Mouse (Mus musculus) liver, embryonic 13.5 days (tissue): ENCODE measurements around the gene Nop9. TPM values are rescaled to one million over a fixed set of nuclear protein-coding genes. Genes with fewer than 3 reads are reported as not detected.
"Not testable (repeated sequence)": the region's sequence is repeated elsewhere in the genome, so short reads cannot be mapped to it uniquely, and the experiment has no call there.

Experiments
- ATAC-seq: fragments of 200-750 bp; cut with Nextera tagmentation; 2 replicates; pipeline ENCODE4 v1.8.0; 2017; ENCODE audit warnings: low read depth, mild to moderate bottlenecking, moderate number of reproducible peaks, moderate library complexity
- DNase-seq: peaks from one replicate; pipeline ENCODE4 v3.0.0; 2022
- H3K27ac ChIP-seq: fragments of 300-500 bp; sonication (generic); 2 replicates; pipeline ENCODE4 v1.5.1; 2015; ENCODE audit warnings: moderate library complexity, mild to moderate bottlenecking, inconsistent platforms
- H3K27me3 ChIP-seq: fragments of 300-500 bp; sonication (generic); 2 replicates; pipeline ENCODE4 v1.6.1; 2015; ENCODE audit warnings: mild to moderate bottlenecking, inconsistent platforms
- H3K36me3 ChIP-seq: fragments of 300-500 bp; sonication (generic); 2 replicates; pipeline ENCODE4 v1.6.1; 2015; ENCODE audit warnings: mild to moderate bottlenecking, inconsistent platforms
- H3K4me1 ChIP-seq: fragments of 300-500 bp; sonication (generic); replicated peaks from 2 replicates; pipeline ENCODE4 v1.6.1; 2015; ENCODE audit warnings: inconsistent platforms
- H3K4me2 ChIP-seq: fragments of 300-500 bp; sonication (generic); 2 replicates; pipeline ENCODE4 v1.6.1; 2015; ENCODE audit warnings: inconsistent platforms, mild to moderate bottlenecking, moderate library complexity
- H3K4me3 ChIP-seq: fragments of 300-500 bp; sonication (generic); replicated peaks from 2 replicates; pipeline ENCODE4 v1.5.1; 2015; ENCODE audit warnings: mild to moderate bottlenecking, inconsistent platforms
- H3K9ac ChIP-seq: fragments of 300-500 bp; sonication (generic); 2 replicates; pipeline ENCODE4 v1.6.1; 2015; ENCODE audit warnings: mild to moderate bottlenecking, inconsistent platforms
- H3K9me3 ChIP-seq: fragments of 300-500 bp; sonication (generic); replicated peaks from 2 replicates; pipeline ENCODE4 v1.6.1; 2016; ENCODE audit warnings: inconsistent platforms
- WGBS: fragments of 180-500 bp; shearing (Covaris S2); methylation state at CpG from one replicate; pipeline ENCODE4 v1.1.7; 2015; ENCODE audit not compliant: insufficient replicate concordance; 5-methylcytosine and 5-hydroxymethylcytosine counted together
- polyA plus RNA-seq: library from polyadenylated mRNA; unstranded; fragments of >200 nt; fragmentation: Nextera tagmentation; extraction: Ambion mirVana; gene quantifications from 2 replicates; pipeline ENCODE4 v1.2.1, GENCODE M21; 2015

Nop9 gene
- polyA plus RNA-seq, 1 experiment from 2014 or later, result 42.8 TPM

DNA sequence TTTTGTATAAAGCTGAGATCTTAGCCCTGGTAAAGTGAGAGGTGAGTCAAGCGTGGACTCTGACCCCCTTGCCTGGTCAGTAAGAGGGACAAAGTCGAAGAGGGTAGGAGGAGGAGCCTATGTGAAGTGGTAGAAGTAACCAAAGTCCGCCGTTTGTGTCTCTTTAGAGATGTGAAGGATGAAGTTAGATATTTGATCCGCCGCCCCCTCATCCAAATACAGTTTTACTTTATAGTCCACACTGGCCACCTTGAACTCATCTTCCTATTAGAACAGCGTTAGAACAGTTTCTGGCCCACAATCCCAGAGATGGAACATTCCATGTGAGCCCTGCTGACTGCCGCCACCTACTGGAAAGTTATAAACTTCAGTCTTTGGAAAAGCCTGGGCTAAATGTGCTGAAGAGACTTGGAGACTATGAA is 12.9 kb downstream of the Nop9 start, which contains the start of gene Cideb:
Cideb (minus strand) TSS at position 96 of the 422 bp plus-strand sequence.
- Histone ChIP-seq H3K27me3 (peaks cover 30% of the 10 kb centered on the region), H3K27ac (peak within 1 kb of the TSS; percentile 69), H3K36me3 (peaks cover 35% of the 10 kb centered on the region), H3K4me3 (peak within 1 kb of the TSS; percentile 32), H3K4me1 (peaks cover 43% of the 10 kb centered on the region), H3K4me2 (peak within 1 kb of the TSS; percentile 43), H3K9ac (peak within 1 kb of the TSS; percentile 5; the same call in 1 of the 2 replicates), H3K9me3 (no peaks in the 10 kb centered on the region)
- DNase-seq, result no peak
- WGBS, result 12% methylated on average over 8 of the region's 8 CpGs
- ATAC-seq, result peak; percentile 34

GRCm38 (mm10) chr14:55760156-55760555 is 14.7 kb downstream of the Nop9 start:
- Histone ChIP-seq H3K27me3 (peaks cover 46% of the 10 kb centered on the region), H3K36me3 (peaks cover 18% of the 10 kb centered on the region), H3K4me2 (peak overlapping the region; percentile 29), H3K4me1 (peaks cover 52% of the 10 kb centered on the region)
- H3K9me3 ChIP-seq, H3K27ac ChIP-seq, H3K4me3 ChIP-seq, H3K9ac ChIP-seq: not testable (repeated sequence)
- ATAC-seq (0 out of 2 replicates have a peak, but pooled peaks have one; percentile 18), DNase-seq (peak; percentile 66)
- WGBS, result under 1% methylated on average over 6 of the region's 6 CpGs

DNA sequence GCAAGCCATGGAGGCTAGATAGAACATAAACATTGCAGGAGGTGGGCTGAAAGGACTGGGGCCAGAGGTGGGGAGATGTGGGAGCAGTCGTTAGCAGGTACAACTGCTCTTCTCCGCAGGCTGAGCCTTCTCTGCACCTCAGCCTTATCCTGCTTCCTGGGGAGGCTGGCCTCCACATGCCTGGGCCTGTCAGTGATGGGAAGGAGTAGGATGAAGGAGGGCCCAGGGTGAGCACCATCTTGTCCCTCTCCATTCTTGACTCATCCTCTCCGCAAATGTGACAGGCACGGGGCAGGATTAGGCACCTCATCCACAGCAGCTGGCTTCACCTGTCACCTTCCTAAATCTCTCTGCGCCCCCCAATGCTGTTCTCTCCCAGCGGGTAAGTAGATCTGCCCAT is 15.7 kb downstream of the Nop9 start, which contains the start of gene Ltb4r2:
Ltb4r2 (plus strand) TSS at position 266 of the 400 bp plus-strand sequence.
- peak within 1 kb of the TSS; percentile 58 for H3K4me3 ChIP-seq
- 74% methylated on average over 6 of the region's 6 CpGs for WGBS
- H3K27ac ChIP-seq, result no peak within 1 kb of the TSS
- H3K27me3 ChIP-seq, result peaks cover 52% of the 10 kb centered on the region
- ATAC-seq (no peak), DNase-seq (no peak)
- no peaks in the 10 kb centered on the region for H3K9me3 ChIP-seq
- peak within 1 kb of the TSS; percentile 71 for H3K9ac ChIP-seq
- peaks cover 7% of the 10 kb centered on the region for H3K36me3 ChIP-seq
- peak within 1 kb of the TSS; percentile 79 for H3K4me2 ChIP-seq
- H3K4me1 ChIP-seq, result peaks cover 62% of the 10 kb centered on the region

- Histone ChIP-seq H3K27ac (no peak overlapping the region; the same call in 1 of the 2 replicates), H3K9me3 (no peaks in the 10 kb centered on the region), H3K4me3 (peak overlapping the region; percentile 58), H3K9ac (peak overlapping the region; percentile 71), H3K4me1 (peaks cover 61% of the 10 kb centered on the region), H3K27me3 (peaks cover 60% of the 10 kb centered on the region), H3K36me3 (no peaks in the 10 kb centered on the region), H3K4me2 (peak overlapping the region; percentile 79)
- WGBS, result 3% methylated on average over 77 of the region's 77 CpGs
- ATAC-seq, result peak; percentile 18
- DNase-seq, result no peak
Observed at GRCm38 (mm10) chr14:55762001-55762821, 16.7 kb downstream of the Nop9 start.

- Histone ChIP-seq H3K27me3 (peaks cover 69% of the 10 kb centered on the region), H3K9ac (no peak overlapping the region), H3K36me3 (no peaks in the 10 kb centered on the region), H3K4me2 (peak overlapping the region; percentile 79), H3K4me1 (peaks cover 62% of the 10 kb centered on the region), H3K4me3 (peak overlapping the region; percentile 58; the same call in 1 of the 2 replicates), H3K27ac (0 out of 2 replicates have a peak overlapping the region, but pooled peaks have one; percentile 1), H3K9me3 (no peaks in the 10 kb centered on the region)
- no peak for DNase-seq
- 33% methylated on average over 7 of the region's 7 CpGs for WGBS
- ATAC-seq, result no peak
Observed at GRCm38 (mm10) chr14:55763166-55763565, 17.7 kb downstream of the Nop9 start.

DNA sequence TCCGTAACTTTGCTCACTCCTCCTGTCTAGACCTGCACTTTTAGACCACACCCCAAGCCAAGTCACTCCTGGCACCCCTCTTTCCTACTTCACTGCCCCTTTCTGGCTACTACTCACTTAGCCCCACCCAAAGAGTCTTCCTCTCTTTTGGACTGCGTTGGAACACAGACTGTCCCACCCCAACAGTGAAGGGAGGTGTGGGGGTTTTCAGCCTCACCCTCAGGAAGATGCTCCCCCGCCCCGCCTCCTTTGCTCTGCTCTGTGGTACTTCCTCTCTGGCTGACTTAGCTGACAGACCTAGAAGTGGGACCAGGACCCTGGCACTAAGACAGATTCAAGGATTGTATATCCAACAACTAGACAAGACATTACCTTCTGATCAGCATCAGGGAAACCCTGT is 20.2 kb downstream of the Nop9 start, which contains the start of gene Ltb4r1:
Ltb4r1 (plus strand) TSS at position 267 of the 400 bp plus-strand sequence.
- H3K9me3 ChIP-seq, result no peaks in the 10 kb centered on the region
- H3K27ac ChIP-seq, result peak within 1 kb of the TSS; percentile 47; the same call in 1 of the 2 replicates
- H3K4me3 ChIP-seq, result no peak within 1 kb of the TSS
- no peak within 1 kb of the TSS for H3K4me2 ChIP-seq
- no peaks in the 10 kb centered on the region for H3K36me3 ChIP-seq
- 23% methylated on average over 4 of the region's 4 CpGs for WGBS
- H3K4me1 ChIP-seq, result peaks cover 71% of the 10 kb centered on the region
- DNase-seq, result no peak
- H3K27me3 ChIP-seq, result peaks cover 69% of the 10 kb centered on the region
- no peak within 1 kb of the TSS for H3K9ac ChIP-seq
- no peak for ATAC-seq

- Histone ChIP-seq H3K27ac (no peak overlapping the region), H3K4me1 (peaks cover 62% of the 10 kb centered on the region), H3K9ac (peak overlapping the region; percentile 69), H3K4me3 (peak overlapping the region; percentile 50), H3K36me3 (no peaks in the 10 kb centered on the region), H3K9me3 (no peaks in the 10 kb centered on the region), H3K27me3 (peaks cover 55% of the 10 kb centered on the region), H3K4me2 (peak overlapping the region; percentile 75)
- no peak for DNase-seq
- ATAC-seq, result peak; percentile 47
- 9% methylated on average over 52 of the region's 52 CpGs for WGBS
Observed at GRCm38 (mm10) chr14:55767519-55768414, 22.3 kb downstream of the Nop9 start.

- Histone ChIP-seq H3K4me1 (peaks cover 57% of the 10 kb centered on the region), H3K9me3 (no peaks in the 10 kb centered on the region), H3K36me3 (no peaks in the 10 kb centered on the region), H3K9ac (peak overlapping the region; percentile 69; the same call in 1 of the 2 replicates), H3K27ac (no peak overlapping the region), H3K4me2 (peak overlapping the region; percentile 75), H3K27me3 (peaks cover 52% of the 10 kb centered on the region), H3K4me3 (no peak overlapping the region)
- ATAC-seq (no peak), DNase-seq (no peak)
- WGBS, result 75% methylated on average over 6 of the region's 6 CpGs
Observed at GRCm38 (mm10) chr14:55768555-55768954, 23.1 kb downstream of the Nop9 start.

DNA sequence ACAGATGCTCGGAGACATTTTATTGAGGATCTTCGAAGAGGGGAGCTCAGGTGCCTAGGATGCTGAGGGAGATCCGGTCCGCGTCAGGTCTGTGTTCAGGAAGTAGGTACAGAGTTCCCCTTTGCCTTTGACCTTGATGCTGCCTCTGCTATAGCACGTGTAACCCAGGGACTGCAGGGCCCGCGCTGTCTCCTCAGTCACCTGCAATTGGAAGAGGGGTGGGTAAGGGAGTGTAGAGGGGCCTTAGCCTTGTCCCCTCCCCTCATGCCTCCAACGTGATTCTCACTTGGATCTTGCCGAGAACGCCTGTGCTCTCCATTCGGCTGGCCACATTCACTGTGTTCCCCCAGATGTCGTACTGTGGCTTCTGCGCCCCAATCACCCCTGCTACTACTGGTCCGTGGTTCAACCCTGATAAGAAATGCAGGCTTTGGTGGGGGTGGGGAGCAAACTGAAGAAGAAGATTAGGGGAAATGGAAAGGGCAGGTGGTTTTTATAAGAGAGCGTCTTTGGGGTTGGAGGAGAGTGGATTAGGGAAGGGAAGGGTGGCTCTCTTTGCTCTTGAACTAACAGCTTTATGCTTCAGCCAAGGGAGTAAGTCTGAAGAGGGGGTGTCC is 23.7 kb downstream of the Nop9 start:
- H3K27me3 ChIP-seq, result peaks cover 53% of the 10 kb centered on the region

DNA sequence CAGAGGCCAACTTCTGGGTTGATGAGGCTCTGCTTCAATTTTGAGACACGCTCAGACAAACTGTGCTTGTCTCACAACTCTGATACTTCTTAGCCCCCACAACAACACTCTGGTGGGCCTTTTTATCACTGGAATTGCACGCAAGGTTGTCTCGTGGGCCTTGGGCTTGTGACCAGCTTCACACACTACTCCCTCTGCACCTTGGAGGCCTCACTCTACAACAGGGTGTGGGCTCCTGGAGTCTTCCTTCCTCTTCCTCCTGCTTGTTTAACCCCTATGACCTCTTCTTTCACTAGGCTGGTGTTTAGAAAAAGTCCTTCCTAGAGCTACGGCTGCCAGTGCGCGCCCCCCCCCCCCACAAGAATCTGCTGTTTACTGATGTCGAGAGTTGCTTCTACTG is 31.2 kb downstream of the Nop9 start:
- Histone ChIP-seq H3K9ac (no peak overlapping the region), H3K4me3 (no peak overlapping the region), H3K27ac (no peak overlapping the region), H3K9me3 (no peaks in the 10 kb centered on the region), H3K4me2 (no peak overlapping the region), H3K27me3 (peaks cover 29% of the 10 kb centered on the region), H3K36me3 (no peaks in the 10 kb centered on the region), H3K4me1 (peaks cover 20% of the 10 kb centered on the region)
- 44% methylated on average over 7 of the region's 7 CpGs for WGBS
- no peak for ATAC-seq
- DNase-seq, result no peak

More for the DNA sequence above, 23.7 kb downstream of the Nop9 start:
- H3K36me3 ChIP-seq, result no peaks in the 10 kb centered on the region
- H3K9ac ChIP-seq, result peak overlapping the region; percentile 50; the same call in 1 of the 2 replicates
- H3K9me3 ChIP-seq, result no peaks in the 10 kb centered on the region
- H3K27ac ChIP-seq, result no peak overlapping the region
- H3K4me1 ChIP-seq, result peaks cover 57% of the 10 kb centered on the region
- peak overlapping the region; percentile 42 for H3K4me2 ChIP-seq
- 31% methylated on average over 16 of the region's 16 CpGs for WGBS
- 0 out of 2 replicates have a peak overlapping the region, but pooled peaks have one; percentile 3 for H3K4me3 ChIP-seq
- no peak for DNase-seq
- ATAC-seq, result peak; percentile 73
